Mouse (Mus musculus): ENCODE results near the gene Olfr888.

Gene Olfr888

DNA sequence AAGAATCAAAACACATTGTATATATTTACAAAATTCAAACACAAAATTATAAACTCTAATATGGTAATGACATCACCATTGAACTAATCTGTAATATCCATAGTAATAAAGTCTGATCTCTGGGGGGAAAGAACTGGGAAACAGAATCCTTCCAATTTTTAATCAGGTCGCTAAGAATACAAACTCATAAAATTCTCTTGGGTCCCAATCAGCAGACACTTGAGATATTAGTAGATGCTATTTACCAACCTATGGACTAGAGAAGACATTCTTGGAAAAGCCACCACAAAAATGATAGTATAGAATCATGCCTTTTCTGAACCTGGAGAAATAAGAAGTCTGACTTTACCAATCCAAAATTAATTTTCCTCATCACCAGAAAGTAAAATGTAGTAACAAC, at the start of gene Olfr888:
Olfr888 (plus strand) TSS at position 301 of the 400 bp plus-strand sequence.
- WGBS: 85% methylated on average over 1 of the region's 1 CpGs

DNA sequence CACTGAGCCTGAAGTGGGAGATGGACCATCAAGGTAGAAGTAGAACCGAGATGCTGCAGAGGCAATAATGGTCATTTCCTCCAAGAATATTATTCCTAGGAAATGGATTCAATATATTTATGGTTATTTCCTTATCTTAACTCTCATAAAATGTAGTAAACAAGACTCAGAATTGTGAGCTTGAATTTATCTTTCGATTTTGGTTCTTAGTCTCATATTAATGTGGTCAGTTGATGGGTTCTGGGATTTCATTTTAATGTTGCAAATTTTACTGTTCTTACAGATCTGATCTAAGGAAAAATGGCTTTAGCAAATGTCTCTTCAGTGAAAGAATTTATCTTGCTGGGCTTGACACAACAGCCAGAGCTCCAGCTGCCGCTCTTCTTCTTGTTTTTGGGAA, 46.9 kb upstream of the Olfr888 start, which contains the start of gene Olfr885:
Olfr885 (plus strand) TSS at position 301 of the 400 bp plus-strand sequence.
- 84% methylated on average over 3 of the region's 3 CpGs for WGBS

DNA sequence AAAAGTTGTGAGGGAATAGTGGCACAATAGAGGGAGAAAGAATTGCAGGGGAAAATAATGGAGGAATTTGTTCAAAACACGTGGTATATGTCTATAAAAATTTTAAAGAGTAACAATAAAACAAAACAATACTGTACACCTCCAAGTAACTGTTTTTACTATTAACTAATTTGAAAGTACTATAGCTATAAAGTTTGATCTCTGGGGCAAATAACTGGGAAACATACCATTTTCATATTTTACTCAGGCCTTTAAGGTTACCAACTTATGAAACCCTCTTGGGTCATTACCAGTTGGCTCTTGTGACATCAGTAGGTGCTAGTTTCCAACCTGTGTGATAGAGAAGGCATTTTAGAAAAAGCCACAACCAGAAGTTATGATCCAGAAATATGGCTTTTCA, 24.2 kb upstream of the Olfr888 start, which contains the start of gene Olfr887:
Olfr887 (plus strand) TSS at position 301 of the 400 bp plus-strand sequence.
- 72% methylated on average over 1 of the region's 1 CpGs for WGBS

DNA sequence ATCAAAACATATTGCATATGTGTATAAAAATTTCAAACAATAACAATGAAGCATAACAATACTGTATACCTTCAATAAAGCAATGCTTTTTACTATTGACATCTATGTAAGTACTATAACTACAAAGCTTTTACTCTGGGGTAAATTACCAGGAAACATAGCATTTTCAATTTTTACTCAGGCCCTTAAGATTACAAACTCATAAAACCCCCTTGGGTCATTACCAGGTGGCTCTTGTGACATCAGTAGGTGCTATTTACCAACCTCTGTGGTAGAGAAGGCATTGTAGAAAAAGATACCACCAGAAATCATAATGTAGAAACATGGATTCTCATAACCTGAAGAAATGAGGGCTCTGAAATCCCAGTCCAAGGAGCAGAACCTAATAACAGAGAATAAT, 7.0 kb downstream of the Olfr888 start, which contains the start of gene Olfr889:
Olfr889 (plus strand) TSS at position 301 of the 400 bp plus-strand sequence.

DNA sequence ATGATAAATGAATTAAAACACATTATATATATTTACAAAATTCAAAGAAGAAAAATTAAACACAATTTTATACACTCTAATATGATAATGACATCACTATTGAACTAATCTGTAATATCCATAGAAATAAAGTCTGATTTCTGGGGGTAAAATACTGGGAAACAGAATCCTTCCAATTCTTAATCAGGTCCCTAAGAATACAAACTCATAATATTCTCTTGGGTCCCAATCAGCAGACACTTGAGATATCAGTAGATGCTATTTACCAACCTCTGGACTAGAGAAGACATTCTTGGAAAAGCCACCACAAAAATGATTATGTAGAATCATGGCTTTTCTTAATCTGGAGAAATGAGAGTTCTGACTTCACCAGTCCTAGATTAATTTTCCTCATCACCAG, 34.3 kb downstream of the Olfr888 start, which contains the start of gene Olfr890:
Olfr890 (plus strand) TSS at position 301 of the 400 bp plus-strand sequence.

